Mouse (Mus musculus) CD8-positive naive resting alpha-beta T cell, adult 2 months (primary cell): ENCODE results near the gene Enho.

Experiments
- DNase-seq, 2 experiments: peaks; one replicate each; pipeline ENCODE4 v3.0.0; 2022; ENCODE audit warnings: low read depth in 2 of 2, low spot score in 2 of 2

The Enho gene

GRCm38 (mm10) chr4:41634631-41635030 lies 5.5 kb downstream of the Enho start:
- no peak for DNase-seq

GRCm38 (mm10) chr4:41633001-41633400 lies 7.1 kb downstream of the Enho start:
- DNase-seq = no peak

DNA sequence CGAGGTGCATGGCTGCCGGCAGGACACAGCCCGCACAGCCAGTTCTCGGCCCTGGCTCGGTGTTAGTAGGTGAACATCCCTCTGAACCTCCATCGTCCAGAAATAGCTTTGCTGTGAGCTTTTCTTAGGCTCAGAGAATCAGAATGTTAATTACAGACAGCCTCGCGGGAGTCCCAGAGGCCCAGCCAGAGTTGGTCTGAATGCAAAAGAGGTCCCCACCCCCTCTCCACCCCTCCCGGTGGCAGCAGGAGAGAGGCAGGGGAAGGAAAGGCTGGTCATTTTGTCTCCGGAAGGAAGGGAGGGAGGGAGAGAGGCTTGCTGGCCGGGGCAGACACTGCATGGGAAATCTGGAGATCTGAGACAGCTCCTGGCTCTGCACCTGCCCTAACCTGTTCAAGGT lies 8.7 kb downstream of the Enho start:
- DNase-seq = no peak

GRCm38 (mm10) chr4:41630196-41630595 lies 9.9 kb downstream of the Enho start:
- DNase-seq = no peak

- no peak for DNase-seq
Measured at GRCm38 (mm10) chr4:41628202-41628927, 11.8 kb downstream of the Enho start.

DNA sequence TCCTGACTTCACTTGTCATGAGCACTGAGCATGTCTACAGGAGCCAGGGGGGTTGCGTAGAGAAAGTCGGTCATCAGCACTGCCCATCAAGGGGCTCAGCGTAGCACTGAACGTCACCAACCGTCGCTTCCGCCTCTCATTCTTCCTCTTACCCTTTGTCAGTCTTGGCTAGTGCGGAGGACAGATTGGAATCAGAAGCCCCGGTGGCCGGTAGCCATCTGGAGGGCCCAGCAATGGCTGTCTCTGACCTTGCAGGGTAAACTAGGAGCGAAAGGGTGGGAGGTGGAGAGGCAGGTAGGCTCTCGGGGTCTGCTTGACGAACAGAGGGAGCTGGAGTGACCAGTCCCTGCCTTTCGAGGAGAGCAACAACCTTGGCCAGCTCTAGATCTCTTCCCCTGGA lies 18.1 kb downstream of the Enho start:
- no peak for DNase-seq

DNA sequence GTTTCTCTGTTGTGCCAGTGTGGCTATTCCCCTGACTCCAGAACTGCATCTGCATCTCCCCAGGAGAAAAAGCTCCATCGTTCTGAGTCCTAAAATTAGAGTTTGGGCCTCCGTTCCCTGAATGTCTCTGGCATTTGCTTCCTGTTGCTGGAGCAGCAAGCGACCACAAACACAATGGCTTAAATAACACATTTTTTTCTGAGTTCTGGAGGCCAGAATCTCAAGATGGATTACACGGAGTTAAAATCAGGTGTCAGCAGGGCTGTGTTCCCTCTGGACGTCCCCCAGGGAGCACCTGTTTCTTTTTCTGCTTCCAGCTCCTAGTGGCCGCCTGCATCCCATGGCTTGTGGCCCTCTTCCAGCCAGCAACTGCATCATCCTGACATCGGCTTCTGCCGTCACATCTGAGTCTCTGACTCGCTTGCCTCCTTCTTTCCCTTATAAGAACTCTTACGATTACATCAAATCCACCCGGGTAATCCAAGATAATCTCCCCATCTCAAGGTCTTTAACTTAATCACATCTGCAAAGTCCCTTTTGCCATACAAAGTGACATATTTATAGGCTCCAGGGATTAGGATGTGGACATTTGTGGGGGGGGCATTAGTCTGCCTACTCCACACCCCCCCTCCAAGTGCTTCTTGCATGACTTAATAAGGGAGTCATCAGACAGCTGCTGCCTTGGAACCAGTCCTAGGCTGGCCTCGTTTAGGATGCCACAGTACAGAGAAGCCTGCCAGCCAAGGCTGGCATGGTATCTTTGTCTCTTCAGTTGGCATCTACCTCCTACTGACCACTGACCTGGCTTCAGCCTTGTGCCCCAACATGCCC lies 21.0 kb downstream of the Enho start:
- no peak for DNase-seq

- DNase-seq = no peak
Measured at GRCm38 (mm10) chr4:41615661-41616599, 24.2 kb downstream of the Enho start.

GRCm38 (mm10) chr4:41614156-41614555 lies 26.0 kb downstream of the Enho start:
- DNase-seq = peak; percentile 62 to 64

- no peak for DNase-seq
Measured at GRCm38 (mm10) chr4:41612166-41612565, 28.0 kb downstream of the Enho start.

DNA sequence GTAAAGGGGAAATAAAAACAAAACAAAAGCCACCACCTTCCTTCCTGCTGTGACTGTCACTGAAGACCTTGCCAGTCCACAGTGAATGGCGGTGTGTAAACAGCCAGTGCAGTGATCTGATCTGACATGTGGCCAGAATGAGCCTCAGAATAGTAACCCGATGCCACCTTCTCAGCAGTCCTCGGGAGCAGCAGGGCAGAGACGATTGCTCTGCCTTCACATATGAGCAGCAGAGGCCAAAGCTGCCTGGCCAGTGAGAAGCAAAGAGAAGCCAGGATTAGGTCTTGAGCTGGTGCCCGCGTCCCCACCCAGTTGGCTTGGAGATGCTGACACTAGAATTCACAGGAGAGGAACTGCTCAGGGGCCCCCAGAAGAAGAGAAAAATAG lies 29.5 kb downstream of the Enho start:
- no peak for DNase-seq

DNA sequence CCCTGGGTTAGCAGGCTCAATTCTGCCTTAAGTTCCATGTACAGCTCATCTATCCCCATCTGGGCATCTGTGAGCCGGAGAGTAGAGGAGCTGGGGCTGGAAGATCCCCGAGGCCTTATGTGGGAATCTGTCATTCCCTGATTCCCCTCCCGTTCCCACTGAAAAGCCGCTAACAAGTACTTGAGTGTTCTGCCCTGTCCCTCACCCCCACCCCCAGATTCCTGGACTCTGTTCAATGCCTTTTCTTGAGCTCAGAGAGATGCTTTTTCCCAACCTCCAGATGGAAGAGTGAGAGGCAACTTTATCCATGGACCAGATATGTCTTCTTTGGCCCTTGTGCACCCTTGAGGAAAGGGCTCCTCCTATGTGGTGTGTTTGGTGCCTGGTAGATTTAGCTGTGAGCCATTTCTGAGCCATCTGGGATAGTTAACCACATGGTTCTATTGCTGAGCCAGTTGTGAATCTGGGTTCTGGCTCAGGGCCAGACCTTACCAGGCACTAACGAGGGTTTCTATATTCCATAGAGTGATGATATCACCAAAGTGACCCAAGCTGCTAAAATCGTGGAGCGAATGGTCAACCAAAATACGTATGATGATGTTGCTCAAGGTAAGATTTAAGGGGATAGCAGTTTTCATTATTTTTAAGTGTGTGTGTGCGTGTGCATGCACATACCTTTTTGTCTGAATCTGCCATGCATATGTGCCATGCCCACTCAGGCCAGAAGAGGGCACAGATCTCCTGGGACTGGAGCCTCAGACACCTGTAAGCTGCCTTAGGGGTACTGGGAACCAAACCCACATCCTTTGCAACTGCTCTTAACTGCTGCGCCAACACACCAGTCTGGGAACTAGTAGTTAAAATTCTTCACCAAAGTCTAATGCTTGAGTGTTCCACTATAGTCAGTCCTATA lies 30.2 kb downstream of the Enho start:
- no peak for DNase-seq

DNA sequence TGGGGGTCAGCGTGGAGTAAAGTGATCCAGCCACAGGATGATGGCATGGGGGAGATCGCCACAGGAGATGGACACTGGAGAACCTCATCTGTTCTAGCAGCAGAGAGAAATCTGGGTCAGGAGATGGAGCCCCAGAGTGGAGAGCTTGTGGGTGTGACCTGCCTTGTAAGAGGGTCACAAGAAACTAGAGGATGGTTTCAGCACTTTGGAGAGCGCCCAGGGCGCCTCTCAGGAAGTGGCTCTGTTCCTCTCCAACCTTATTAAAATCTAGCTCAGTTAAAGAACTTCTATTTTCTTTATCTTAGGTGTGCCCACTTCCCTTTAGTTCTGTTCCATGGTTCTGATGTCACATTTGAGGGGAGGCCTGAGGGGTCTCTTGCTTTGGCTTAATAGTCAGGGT lies 33.3 kb downstream of the Enho start:
- DNase-seq = no peak

GRCm38 (mm10) chr4:41604476-41605396 lies 35.4 kb downstream of the Enho start:
- DNase-seq = no peak

- DNase-seq = no peak
Measured at GRCm38 (mm10) chr4:41602818-41603217, 37.3 kb downstream of the Enho start.
